Mouse (Mus musculus): ENCODE data around the gene Ccdc155. TPM values are rescaled to one million over a fixed set of nuclear protein-coding genes. Genes with fewer than 3 reads are reported as not detected.

Gene Ccdc155
- polyA plus RNA-seq, 1 experiment from 2014 or later = 0.07 TPM

Small RNAs within 50 kb of the gene (microRNA-seq; reads per million reads assigned to microRNA genes)
- not detected for gene Mir7055

Other genes starting within 250 kb of the Ccdc155 start
- 1.5 and 1.6 TPM in 2 replicates for gene Cpt1c, start 230.0 kb downstream of the Ccdc155 start, polyA plus RNA-seq (2015; fragmentation: Nextera tagmentation; extraction: Ambion mirVana)
- 111 and 114 TPM in 2 replicates for gene Prmt1, start 218.3 kb downstream of the Ccdc155 start, polyA plus RNA-seq (2015; fragmentation: Nextera tagmentation; extraction: Ambion mirVana)
- 39.4 and 47.2 TPM in 2 replicates for gene Irf3, start 207.2 kb downstream of the Ccdc155 start, polyA plus RNA-seq (2015; fragmentation: Nextera tagmentation; extraction: Ambion mirVana)
- 12.3 and 13.7 TPM in 2 replicates for gene Bcl2l12, start 206.2 kb downstream of the Ccdc155 start, polyA plus RNA-seq (2015; fragmentation: Nextera tagmentation; extraction: Ambion mirVana)
- gene Scaf1, start 188.5 kb downstream of the Ccdc155 start, polyA plus RNA-seq (2015; fragmentation: Nextera tagmentation; extraction: Ambion mirVana) = 10.4 and 11.9 TPM in 2 replicates
- gene Rras, start 186.9 kb downstream of the Ccdc155 start, polyA plus RNA-seq (2015; fragmentation: Nextera tagmentation; extraction: Ambion mirVana) = 20.8 and 23.6 TPM in 2 replicates
- 2.1 and 2.3 TPM in 2 replicates for gene Prr12, start 152.0 kb downstream of the Ccdc155 start, polyA plus RNA-seq (2015; fragmentation: Nextera tagmentation; extraction: Ambion mirVana)
- 25.9 and 27.4 TPM in 2 replicates for gene Nosip, start 142.5 kb downstream of the Ccdc155 start, polyA plus RNA-seq (2015; fragmentation: Nextera tagmentation; extraction: Ambion mirVana)
- gene Prrg2, start 142.2 kb downstream of the Ccdc155 start, polyA plus RNA-seq (2015; fragmentation: Nextera tagmentation; extraction: Ambion mirVana) = 8.5 and 9.0 TPM in 2 replicates
- gene Rcn3, start 112.7 kb downstream of the Ccdc155 start, polyA plus RNA-seq (2015; fragmentation: Nextera tagmentation; extraction: Ambion mirVana) = 26.3 and 26.6 TPM in 2 replicates
- gene Fcgrt, start 101.0 kb downstream of the Ccdc155 start, polyA plus RNA-seq (2015; fragmentation: Nextera tagmentation; extraction: Ambion mirVana) = 43.6 and 51.2 TPM in 2 replicates
- gene Rps11, start 80.5 kb downstream of the Ccdc155 start, polyA plus RNA-seq (2015; fragmentation: Nextera tagmentation; extraction: Ambion mirVana) = 673 and 768 TPM in 2 replicates
- gene Rpl13a, start 76.1 kb downstream of the Ccdc155 start, polyA plus RNA-seq (2015; fragmentation: Nextera tagmentation; extraction: Ambion mirVana) = 534 and 633 TPM in 2 replicates
- 0.10 TPM in 1 of 2 replicates, not detected in the other for gene Gm45713, start 68.7 kb downstream of the Ccdc155 start, polyA plus RNA-seq (2015; fragmentation: Nextera tagmentation; extraction: Ambion mirVana)
- gene Flt3l, start 68.5 kb downstream of the Ccdc155 start, polyA plus RNA-seq (2015; fragmentation: Nextera tagmentation; extraction: Ambion mirVana) = 3.4 and 3.7 TPM in 2 replicates
- gene Pih1d1, start 50.6 kb downstream of the Ccdc155 start, polyA plus RNA-seq (2015; fragmentation: Nextera tagmentation; extraction: Ambion mirVana) = 42.2 and 46.8 TPM in 2 replicates
- 31.4 and 32.6 TPM in 2 replicates for gene Aldh16a1, start 50.3 kb downstream of the Ccdc155 start, polyA plus RNA-seq (2015; fragmentation: Nextera tagmentation; extraction: Ambion mirVana)
- not detected in 2 replicates for gene Slc17a7, start 40.9 kb downstream of the Ccdc155 start, polyA plus RNA-seq (2015; fragmentation: Nextera tagmentation; extraction: Ambion mirVana)
- not detected in 2 replicates for gene Gfy, start 25.3 kb downstream of the Ccdc155 start, polyA plus RNA-seq (2015; fragmentation: Nextera tagmentation; extraction: Ambion mirVana)
- not detected in 2 replicates for gene Pth2, start 23.9 kb downstream of the Ccdc155 start, polyA plus RNA-seq (2015; fragmentation: Nextera tagmentation; extraction: Ambion mirVana)
- 2.0 and 2.4 TPM in 2 replicates for gene Dkkl1, start 7.3 kb upstream of the Ccdc155 start, polyA plus RNA-seq (2015; fragmentation: Nextera tagmentation; extraction: Ambion mirVana)
- 6.6 and 7.0 TPM in 2 replicates for gene Tead2, start 10.9 kb upstream of the Ccdc155 start, polyA plus RNA-seq (2015; fragmentation: Nextera tagmentation; extraction: Ambion mirVana)
- gene Cd37, start 34.2 kb upstream of the Ccdc155 start, polyA plus RNA-seq (2015; fragmentation: Nextera tagmentation; extraction: Ambion mirVana) = 15.1 and 16.7 TPM in 2 replicates
- gene Slc6a16, start 36.2 kb upstream of the Ccdc155 start, polyA plus RNA-seq (2015; fragmentation: Nextera tagmentation; extraction: Ambion mirVana) = not detected in 2 replicates
- gene Slc6a21, start 72.6 kb upstream of the Ccdc155 start, polyA plus RNA-seq (2015; fragmentation: Nextera tagmentation; extraction: Ambion mirVana) = not detected in 2 replicates
- gene Trpm4, start 128.9 kb upstream of the Ccdc155 start, polyA plus RNA-seq (2015; fragmentation: Nextera tagmentation; extraction: Ambion mirVana) = 1.3 and 1.5 TPM in 2 replicates
- 0.31 and 0.54 TPM in 2 replicates for gene Hrc, start 130.4 kb upstream of the Ccdc155 start, polyA plus RNA-seq (2015; fragmentation: Nextera tagmentation; extraction: Ambion mirVana)
- gene Ppfia3, start 162.1 kb upstream of the Ccdc155 start, polyA plus RNA-seq (2015; fragmentation: Nextera tagmentation; extraction: Ambion mirVana) = 0.09 and 0.14 TPM in 2 replicates
- gene Lin7b, start 165.7 kb upstream of the Ccdc155 start, polyA plus RNA-seq (2015; fragmentation: Nextera tagmentation; extraction: Ambion mirVana) = not detected in 2 replicates
- gene Snrnp70, start 190.8 kb upstream of the Ccdc155 start, polyA plus RNA-seq (2015; fragmentation: Nextera tagmentation; extraction: Ambion mirVana) = 77.8 and 86.3 TPM in 2 replicates
- not detected in 2 replicates for gene Kcna7, start 200.8 kb upstream of the Ccdc155 start, polyA plus RNA-seq (2015; fragmentation: Nextera tagmentation; extraction: Ambion mirVana)
- 0.22 and 0.24 TPM in 2 replicates for gene Ntf5, start 208.8 kb upstream of the Ccdc155 start, polyA plus RNA-seq (2015; fragmentation: Nextera tagmentation; extraction: Ambion mirVana)
- gene Lhb, start 215.9 kb upstream of the Ccdc155 start, polyA plus RNA-seq (2015; fragmentation: Nextera tagmentation; extraction: Ambion mirVana) = not detected in 2 replicates
- 6.8 and 7.7 TPM in 2 replicates for gene Gys1, start 230.0 kb upstream of the Ccdc155 start, polyA plus RNA-seq (2015; fragmentation: Nextera tagmentation; extraction: Ambion mirVana)
- 67.1 and 74.2 TPM in 2 replicates for gene Ruvbl2, start 233.2 kb upstream of the Ccdc155 start, polyA plus RNA-seq (2015; fragmentation: Nextera tagmentation; extraction: Ambion mirVana)